Mouse (Mus musculus) heart, embryonic 12.5 days (tissue): ENCODE data around the gene Cyfip2. TPM values are rescaled to one million over a fixed set of nuclear protein-coding genes. Genes with fewer than 3 reads are reported as not detected.
"Not testable (repeated sequence)": the region's sequence is repeated elsewhere in the genome, so short reads cannot be mapped to it uniquely, and the experiment has no call there.

ENCODE experiments used
- ATAC-seq: fragments of 200-750 bp; cut with Nextera tagmentation; 2 replicates; pipeline ENCODE4 v1.8.0; 2017; ENCODE audit warnings: moderate TSS enrichment, moderate library complexity; ENCODE audit not compliant: insufficient number of reproducible peaks, low FRiP score
- H3K27ac ChIP-seq: fragments of 300-500 bp; sonication (generic); 2 replicates; pipeline ENCODE4 v1.5.1; 2016; ENCODE audit warnings: mild to moderate bottlenecking, moderate library complexity; ENCODE audit not compliant: poor library complexity, severe bottlenecking
- H3K27me3 ChIP-seq: fragments of 300-500 bp; sonication (generic); replicated peaks from 2 replicates; pipeline ENCODE4 v1.6.1; 2016; ENCODE audit warnings: mild to moderate bottlenecking, moderate library complexity
- H3K36me3 ChIP-seq: fragments of 300-500 bp; sonication (generic); 2 replicates; pipeline ENCODE4 v1.6.1; 2016; ENCODE audit warnings: mild to moderate bottlenecking, moderate library complexity
- H3K4me1 ChIP-seq: fragments of 300-500 bp; sonication (generic); replicated peaks from 2 replicates; pipeline ENCODE4 v1.6.1; 2016; ENCODE audit warnings: mild to moderate bottlenecking
- H3K4me2 ChIP-seq: fragments of 300-500 bp; sonication (generic); 2 replicates; pipeline ENCODE4 v1.6.1; 2016; ENCODE audit warnings: mild to moderate bottlenecking, moderate library complexity
- H3K4me3 ChIP-seq: fragments of 300-500 bp; sonication (generic); 2 replicates; pipeline ENCODE4 v1.5.1; 2016; ENCODE audit warnings: mild to moderate bottlenecking
- H3K9ac ChIP-seq: fragments of 300-500 bp; sonication (generic); 2 replicates; pipeline ENCODE4 v1.6.1; 2016; ENCODE audit warnings: mild to moderate bottlenecking, moderate library complexity
- H3K9me3 ChIP-seq: fragments of 300-500 bp; sonication (generic); replicated peaks from 2 replicates; pipeline ENCODE4 v1.6.1; 2016; ENCODE audit warnings: mild to moderate bottlenecking, moderate library complexity
- WGBS: fragments of 180-500 bp; shearing (Covaris S2); methylation state at CpG from one replicate; pipeline ENCODE4 v1.1.7; 2016; 5-methylcytosine and 5-hydroxymethylcytosine counted together
- polyA plus RNA-seq: library from polyadenylated mRNA; unstranded; fragments of >200 nt; fragmentation: Nextera tagmentation; extraction: Ambion mirVana; gene quantifications from 2 replicates; pipeline ENCODE4 v1.2.1, GENCODE M21; 2016

Cyfip2 gene
- polyA plus RNA-seq, 1 experiment from 2014 or later, result 6.5 TPM

- H3K4me1 ChIP-seq, result peaks cover 4% of the 10 kb centered on the region; the same call in 1 of the 2 replicates
- no peak overlapping the region for H3K4me2 ChIP-seq
- H3K27me3 ChIP-seq, result no peaks in the 10 kb centered on the region
- 75% methylated on average over 2 of the region's 2 CpGs for WGBS
- no peak for ATAC-seq
- H3K36me3 ChIP-seq, result no peaks in the 10 kb centered on the region
- no peak overlapping the region for H3K4me3 ChIP-seq
- no peak overlapping the region for H3K9ac ChIP-seq
- no peaks in the 10 kb centered on the region for H3K9me3 ChIP-seq
- H3K27ac ChIP-seq, result no peak overlapping the region
These were observed 124.4 kb downstream of the Cyfip2 start for GRCm38 (mm10) chr11:46188283-46188682.

- WGBS, result 17% methylated on average over 4 of the region's 4 CpGs
- peak overlapping the region; percentile 61 for H3K27ac ChIP-seq
These were observed 127.2 kb downstream of the Cyfip2 start for GRCm38 (mm10) chr11:46185486-46185885.

GRCm38 (mm10) chr11:46184946-46185345 lies 127.7 kb downstream of the Cyfip2 start:
- Histone ChIP-seq H3K9ac (no peak overlapping the region), H3K4me1 (peaks cover 4% of the 10 kb centered on the region; the same call in 1 of the 2 replicates), H3K9me3 (no peaks in the 10 kb centered on the region), H3K27me3 (no peaks in the 10 kb centered on the region), H3K4me2 (no peak overlapping the region), H3K27ac (peak overlapping the region; percentile 61), H3K4me3 (no peak overlapping the region), H3K36me3 (no peaks in the 10 kb centered on the region)
- WGBS, result 57% methylated on average over 3 of the region's 3 CpGs
- no peak for ATAC-seq

More at GRCm38 (mm10) chr11:46185486-46185885, 127.2 kb downstream of the Cyfip2 start:
- ATAC-seq, result peak; percentile 82
- H3K4me2 ChIP-seq, result no peak overlapping the region
- H3K4me3 ChIP-seq, result no peak overlapping the region
- H3K36me3 ChIP-seq, result no peaks in the 10 kb centered on the region
- no peaks in the 10 kb centered on the region for H3K9me3 ChIP-seq
- H3K9ac ChIP-seq, result no peak overlapping the region
- no peaks in the 10 kb centered on the region for H3K27me3 ChIP-seq
- peaks cover 4% of the 10 kb centered on the region; the same call in 1 of the 2 replicates for H3K4me1 ChIP-seq

GRCm38 (mm10) chr11:46182031-46182430 lies 130.6 kb downstream of the Cyfip2 start:
- 86% methylated on average over 1 of the region's 1 CpGs for WGBS
- not testable (repeated sequence) for H3K9ac ChIP-seq, H3K4me2 ChIP-seq, H3K27me3 ChIP-seq, H3K4me3 ChIP-seq, H3K4me1 ChIP-seq, H3K36me3 ChIP-seq, ATAC-seq, H3K9me3 ChIP-seq, H3K27ac ChIP-seq

GRCm38 (mm10) chr11:46177246-46178043 lies 135.2 kb downstream of the Cyfip2 start:
- Histone ChIP-seq H3K36me3 (no peaks in the 10 kb centered on the region), H3K4me1 (peaks cover 11% of the 10 kb centered on the region), H3K9me3 (no peaks in the 10 kb centered on the region), H3K9ac (no peak overlapping the region), H3K27ac (no peak overlapping the region), H3K27me3 (no peaks in the 10 kb centered on the region), H3K4me2 (no peak overlapping the region), H3K4me3 (no peak overlapping the region)
- WGBS, result 75% methylated on average over 10 of the region's 10 CpGs
- no peak for ATAC-seq

- no peaks in the 10 kb centered on the region for H3K9me3 ChIP-seq
- H3K4me1 ChIP-seq, result peaks cover 11% of the 10 kb centered on the region
- no peak overlapping the region for H3K4me3 ChIP-seq
- no peak overlapping the region for H3K9ac ChIP-seq
- 80% methylated on average over 6 of the region's 6 CpGs for WGBS
- H3K27me3 ChIP-seq, result no peaks in the 10 kb centered on the region
- H3K36me3 ChIP-seq, result no peaks in the 10 kb centered on the region
- no peak overlapping the region for H3K4me2 ChIP-seq
- H3K27ac ChIP-seq, result no peak overlapping the region
- no peak for ATAC-seq
These were observed 136.5 kb downstream of the Cyfip2 start for GRCm38 (mm10) chr11:46176155-46176554.

- H3K4me3 ChIP-seq, result no peak overlapping the region
- 88% methylated on average over 9 of the region's 9 CpGs for WGBS
- ATAC-seq, result no peak
- no peaks in the 10 kb centered on the region for H3K9me3 ChIP-seq
- no peaks in the 10 kb centered on the region for H3K27me3 ChIP-seq
- no peaks in the 10 kb centered on the region for H3K36me3 ChIP-seq
- H3K27ac ChIP-seq, result no peak overlapping the region
- peaks cover 15% of the 10 kb centered on the region for H3K4me1 ChIP-seq
- no peak overlapping the region for H3K4me2 ChIP-seq
- no peak overlapping the region for H3K9ac ChIP-seq
These were observed 140.5 kb downstream of the Cyfip2 start for GRCm38 (mm10) chr11:46172128-46172527.

GRCm38 (mm10) chr11:46169908-46170307 lies 142.8 kb downstream of the Cyfip2 start:
- H3K4me3 ChIP-seq, result no peak overlapping the region
- ATAC-seq, result no peak

GRCm38 (mm10) chr11:46168506-46168905 lies 144.2 kb downstream of the Cyfip2 start:
- 86% methylated on average over 7 of the region's 7 CpGs for WGBS
- no peaks in the 10 kb centered on the region for H3K9me3 ChIP-seq
- H3K27ac ChIP-seq, result no peak overlapping the region
- no peak overlapping the region for H3K4me3 ChIP-seq
- ATAC-seq, result no peak
- H3K4me1 ChIP-seq, result peaks cover 15% of the 10 kb centered on the region
- H3K27me3 ChIP-seq, result no peaks in the 10 kb centered on the region
- H3K9ac ChIP-seq, result no peak overlapping the region
- no peaks in the 10 kb centered on the region for H3K36me3 ChIP-seq
- H3K4me2 ChIP-seq, result no peak overlapping the region

More at GRCm38 (mm10) chr11:46169908-46170307, 142.8 kb downstream of the Cyfip2 start:
- no peaks in the 10 kb centered on the region for H3K9me3 ChIP-seq
- H3K27ac ChIP-seq, result peak overlapping the region; percentile 48
- 38% methylated on average over 3 of the region's 3 CpGs for WGBS
- H3K4me2 ChIP-seq, result no peak overlapping the region
- peaks cover 8% of the 10 kb centered on the region for H3K4me1 ChIP-seq
- no peaks in the 10 kb centered on the region for H3K36me3 ChIP-seq
- H3K9ac ChIP-seq, result no peak overlapping the region
- H3K27me3 ChIP-seq, result no peaks in the 10 kb centered on the region

- Histone ChIP-seq H3K27me3 (no peaks in the 10 kb centered on the region), H3K4me2 (peak within 1 kb of the TSS; percentile 94), H3K9ac (peak within 1 kb of the TSS; percentile 82), H3K4me3 (peak within 1 kb of the TSS; percentile 71), H3K4me1 (peaks cover 15% of the 10 kb centered on the region), H3K27ac (peak within 1 kb of the TSS; percentile 59), H3K36me3 (peaks cover 4% of the 10 kb centered on the region; the same call in 1 of the 2 replicates), H3K9me3 (no peaks in the 10 kb centered on the region)
- WGBS, result 1% methylated on average over 40 of the region's 40 CpGs
- ATAC-seq, result peak; percentile 84
These were observed 146.6 kb downstream of the Cyfip2 start, which contains the start of gene Nipal4 for GRCm38 (mm10) chr11:46165866-46166585. Gene Nipal4 (minus strand): TSS chr11:46166508.

- Histone ChIP-seq H3K9me3 (no peaks in the 10 kb centered on the region), H3K4me2 (no peak overlapping the region), H3K27ac (no peak overlapping the region), H3K4me1 (peaks cover 2% of the 10 kb centered on the region; the same call in 1 of the 2 replicates), H3K36me3 (peaks cover 47% of the 10 kb centered on the region), H3K4me3 (no peak overlapping the region), H3K27me3 (no peaks in the 10 kb centered on the region), H3K9ac (no peak overlapping the region)
- no peak; the same call in 1 of the 2 replicates for ATAC-seq
These were observed 155.2 kb downstream of the Cyfip2 start for GRCm38 (mm10) chr11:46157462-46157861.
